In genomic region chr2:153418381-153418780, GRCm38 (mm10) we compare ENCODE assay signal across 20 mouse cellular contexts.
DNase-seq lines count a peak whose midpoint lies in the region; ATAC-seq lines count a peak whose summit lies in the region.
"Had no signal": no experiment of that assay in that cellular context is flagged by ENCODE, and none has a peak within 500 bp of the region (broad histone marks: within the 10 kb centered on the region; RNA-seq: fewer than 3 reads in every experiment).

No protein-coding gene starts in this region.

- H3K27ac ChIP-seq in forebrain, embryonic 14.5 days (ENCODE audit: low read depth, low read length): no peak overlapping the region
- H3K27ac ChIP-seq in forebrain, embryonic 11.5 days (ENCODE audit: low read depth, low read length): no peak overlapping the region
- H3K27ac ChIP-seq: heart, embryonic 10.5 days; hindbrain, embryonic 12.5 days; kidney, embryonic 15.5 days; midbrain, embryonic 15.5 days had no signal

- DNase-seq in forebrain, embryonic 14.5 days (ENCODE audit: low spot score): peak; percentile 43
- DNase-seq in forebrain, embryonic 11.5 days (ENCODE audit: low spot score): no peak
- peak; percentile 41 for DNase-seq in left cerebral cortex, postnatal 4 days
- no peak for DNase-seq in left cerebral cortex, adult 18-20 months (ENCODE audit: low spot score in 2 of 2)
- DNase-seq in adrenal gland, postnatal 36 days: peak; percentile 76 to 81
- no peak for DNase-seq in urinary bladder, adult 18-20 months (ENCODE audit: low spot score in 2 of 2)
- DNase-seq in lung, postnatal 25 days (ENCODE audit: low spot score): no peak
- DNase-seq: cerebellum, adult 11-12 months; embryo, embryonic 11 days; heart, postnatal 14 days; liver; lung, adult 18-20 months; lung, postnatal 14 days; retina, postnatal 1 day; thymus, adult 2 months had no signal

- H3K4me3 ChIP-seq in forebrain, embryonic 14.5 days (ENCODE audit: low read depth, low read length): no peak overlapping the region
- no peak overlapping the region for H3K4me3 ChIP-seq in forebrain, embryonic 11.5 days (ENCODE audit: low read depth, low read length)
- H3K4me3 ChIP-seq: heart, embryonic 10.5 days; hindbrain, embryonic 12.5 days; kidney, embryonic 15.5 days; megakaryocyte, embryonic 14.5 days; midbrain, embryonic 15.5 days had no signal

- no peak overlapping the region for H3K9ac ChIP-seq in forebrain, embryonic 14.5 days (ENCODE audit: low read length)
- H3K9ac ChIP-seq in forebrain, embryonic 11.5 days (ENCODE audit: low read length): no peak overlapping the region
- H3K9ac ChIP-seq: hindbrain, embryonic 12.5 days; kidney, embryonic 15.5 days; midbrain, embryonic 15.5 days had no signal

- H3K4me2 ChIP-seq in forebrain, embryonic 14.5 days (ENCODE audit: low read length): no peak overlapping the region
- no peak overlapping the region for H3K4me2 ChIP-seq in forebrain, embryonic 11.5 days (ENCODE audit: low read depth, low read length, severe bottlenecking)
- H3K4me2 ChIP-seq: hindbrain, embryonic 12.5 days; kidney, embryonic 15.5 days; midbrain, embryonic 15.5 days had no signal

- H3K27me3 ChIP-seq in forebrain, embryonic 14.5 days (replicated peaks; ENCODE audit: control insufficient read depth, insufficient read depth, low read length): no peaks in the 10 kb centered on the region
- no peaks in the 10 kb centered on the region for H3K27me3 ChIP-seq in forebrain, embryonic 11.5 days (ENCODE audit: control insufficient read depth, insufficient read depth, low read length)
- H3K27me3 ChIP-seq: hindbrain, embryonic 12.5 days; kidney, embryonic 15.5 days; megakaryocyte, embryonic 14.5 days; midbrain, embryonic 15.5 days had no signal

- H3K9me3 ChIP-seq in forebrain, embryonic 14.5 days (replicated peaks; ENCODE audit: control insufficient read depth, low read length): no peaks in the 10 kb centered on the region
- no peaks in the 10 kb centered on the region for H3K9me3 ChIP-seq in forebrain, embryonic 11.5 days (ENCODE audit: control insufficient read depth, low read length)
- H3K9me3 ChIP-seq: heart, embryonic 10.5 days; hindbrain, embryonic 12.5 days; kidney, embryonic 15.5 days; megakaryocyte, embryonic 14.5 days; midbrain, embryonic 15.5 days had no signal

- intact Hi-C loops in left cerebral cortex, postnatal 4 days (cut with DNase I): no loop called here

- WGBS in forebrain, embryonic 14.5 days: 87% methylated on average over 1 of the region's 1 CpGs
- WGBS in forebrain, embryonic 11.5 days: 90% methylated on average over 1 of the region's 1 CpGs

- peaks cover 79% of the 10 kb centered on the region for H3K36me3 ChIP-seq in forebrain, embryonic 14.5 days (ENCODE audit: control insufficient read depth, insufficient read depth, low read length)
- H3K36me3 ChIP-seq in forebrain, embryonic 11.5 days (ENCODE audit: control insufficient read depth, insufficient read depth, low read length): peaks cover 4% of the 10 kb centered on the region; the same call in 1 of the 2 replicates

- peak; percentile 46; the same call in 1 of the 2 replicates for ATAC-seq in forebrain, embryonic 14.5 days
- no peak for ATAC-seq in forebrain, embryonic 11.5 days (replicated peaks; ENCODE audit: low FRiP score)
- ATAC-seq: midbrain, embryonic 15.5 days had no signal

- peaks cover 13% of the 10 kb centered on the region for H3K4me1 ChIP-seq in forebrain, embryonic 14.5 days (ENCODE audit: control insufficient read depth, insufficient read depth, low read length)
- peaks cover 9% of the 10 kb centered on the region for H3K4me1 ChIP-seq in forebrain, embryonic 11.5 days (replicated peaks; ENCODE audit: control insufficient read depth, insufficient read depth, low read length)

Comparison
In these comparisons a context has a peak if more than half of its experiments do, and no peak if none do; other contexts are left out.
1. DNase-seq: peak in forebrain, embryonic 14.5 days (single experiment), left cerebral cortex, postnatal 4 days (single experiment) and adrenal gland, postnatal 36 days (2 of 2); none in forebrain, embryonic 11.5 days (single experiment), left cerebral cortex, adult 18-20 months (0 of 2), urinary bladder, adult 18-20 months (0 of 2) and lung, postnatal 25 days (single experiment).